Mouse (Mus musculus) WW6 (cell line): Measurements from ENCODE around the gene Hps1.

Experiments
- DNase-seq: peaks from one replicate; pipeline ENCODE4 v3.0.0-alpha.2; 2013; ENCODE audit warnings: low read depth, low spot score

Gene Hps1

DNA sequence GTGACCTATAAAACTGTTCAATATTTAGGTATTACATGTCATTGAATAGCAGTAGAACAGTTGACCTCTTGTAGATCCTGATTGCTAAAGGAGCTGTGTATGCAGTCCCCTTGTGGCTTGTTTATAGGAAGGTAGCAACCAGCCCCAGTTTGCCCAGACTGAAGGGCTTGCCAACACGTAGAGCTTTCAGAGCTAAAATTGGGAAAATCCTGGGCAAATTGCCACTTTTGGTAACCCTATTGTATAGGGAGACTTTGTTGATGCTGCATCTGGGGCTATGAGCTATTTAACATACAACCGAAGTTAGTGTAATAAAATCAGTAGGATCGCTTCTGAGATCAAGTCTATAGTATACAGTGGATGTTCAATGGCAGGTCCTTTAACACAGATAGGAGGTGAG is 61.7 kb downstream of the Hps1 start:
- no peak for DNase-seq

DNA sequence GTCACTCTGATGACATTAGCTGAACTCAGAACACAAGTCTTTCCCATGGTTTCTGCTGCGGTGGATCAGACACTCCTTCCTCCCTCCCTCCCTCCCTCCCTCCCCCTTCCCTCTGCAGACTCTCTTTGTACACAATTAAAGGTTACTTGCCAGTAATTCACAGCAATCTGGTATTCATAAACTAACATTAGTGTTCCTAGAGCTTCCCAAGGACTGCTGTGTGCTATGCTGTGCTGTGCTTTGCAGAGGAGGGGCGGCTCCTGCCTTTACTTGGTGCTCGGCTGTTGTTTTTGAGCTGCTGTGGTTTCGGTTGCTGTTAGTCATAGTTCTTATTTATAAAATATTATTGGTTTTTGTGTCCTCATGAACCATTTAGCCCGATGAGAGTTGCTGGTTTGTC is 62.1 kb downstream of the Hps1 start:
- no peak for DNase-seq

GRCm38 (mm10) chr19:42716507-42716906 is 63.3 kb downstream of the Hps1 start:
- DNase-seq = no peak

- DNase-seq = no peak
Observed at GRCm38 (mm10) chr19:42713770-42714169, 66.0 kb downstream of the Hps1 start.
